Mouse (Mus musculus): ENCODE measurements around the gene Ushbp1. TPM values are rescaled to one million over a fixed set of nuclear protein-coding genes. Genes with fewer than 3 reads are reported as not detected.

Gene Ushbp1
- polyA plus RNA-seq, 1 experiment from 2014 or later, result 8.2 TPM

DNA sequence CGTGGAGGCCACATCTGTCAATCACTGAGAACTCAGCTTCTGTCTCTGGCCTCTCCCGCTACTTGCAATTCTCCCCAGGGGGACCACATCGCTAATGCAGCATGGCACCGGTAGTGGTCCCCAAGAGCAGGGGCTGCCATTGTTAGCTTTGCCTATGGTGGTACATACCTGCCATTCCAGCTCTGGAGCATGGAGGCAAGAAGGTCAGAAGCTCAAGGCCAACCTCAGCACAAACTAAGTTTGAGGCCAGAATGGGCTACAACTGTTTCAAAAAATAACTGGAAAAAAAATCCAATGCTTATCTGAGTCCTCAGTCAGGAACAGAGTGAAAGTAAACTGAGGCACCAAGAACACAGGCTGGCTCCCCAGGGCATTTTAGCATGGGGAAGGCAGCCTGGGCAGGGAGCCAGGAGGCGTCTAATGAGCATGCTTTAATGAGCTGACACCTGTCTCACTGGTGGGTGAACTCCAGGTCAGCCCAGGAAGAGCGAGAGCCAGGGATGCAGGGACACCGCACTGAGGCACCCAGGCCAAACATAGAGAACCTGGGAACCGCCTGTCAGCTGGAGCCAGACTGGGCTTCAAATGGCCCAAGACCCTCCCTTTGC lies 19.1 kb downstream of the Ushbp1 start:
- Histone ChIP-seq H3K9me3 (no peaks in the 10 kb centered on the region), H3K4me2 (replicated peaks) (peak overlapping the region; percentile 77), H3K4me3 (peak overlapping the region; percentile 36), H3K9ac (peak overlapping the region; percentile 70; the same call in 1 of the 2 replicates), H3K27ac (no peak overlapping the region), H3K4me1 (peaks cover 52% of the 10 kb centered on the region), H3K27me3 (no peaks in the 10 kb centered on the region), H3K36me3 (peaks cover 46% of the 10 kb centered on the region)
- 40% methylated on average over 8 of the region's 8 CpGs for WGBS
- no peak for ATAC-seq (ENCODE audit: low FRiP score, low read depth)

DNA sequence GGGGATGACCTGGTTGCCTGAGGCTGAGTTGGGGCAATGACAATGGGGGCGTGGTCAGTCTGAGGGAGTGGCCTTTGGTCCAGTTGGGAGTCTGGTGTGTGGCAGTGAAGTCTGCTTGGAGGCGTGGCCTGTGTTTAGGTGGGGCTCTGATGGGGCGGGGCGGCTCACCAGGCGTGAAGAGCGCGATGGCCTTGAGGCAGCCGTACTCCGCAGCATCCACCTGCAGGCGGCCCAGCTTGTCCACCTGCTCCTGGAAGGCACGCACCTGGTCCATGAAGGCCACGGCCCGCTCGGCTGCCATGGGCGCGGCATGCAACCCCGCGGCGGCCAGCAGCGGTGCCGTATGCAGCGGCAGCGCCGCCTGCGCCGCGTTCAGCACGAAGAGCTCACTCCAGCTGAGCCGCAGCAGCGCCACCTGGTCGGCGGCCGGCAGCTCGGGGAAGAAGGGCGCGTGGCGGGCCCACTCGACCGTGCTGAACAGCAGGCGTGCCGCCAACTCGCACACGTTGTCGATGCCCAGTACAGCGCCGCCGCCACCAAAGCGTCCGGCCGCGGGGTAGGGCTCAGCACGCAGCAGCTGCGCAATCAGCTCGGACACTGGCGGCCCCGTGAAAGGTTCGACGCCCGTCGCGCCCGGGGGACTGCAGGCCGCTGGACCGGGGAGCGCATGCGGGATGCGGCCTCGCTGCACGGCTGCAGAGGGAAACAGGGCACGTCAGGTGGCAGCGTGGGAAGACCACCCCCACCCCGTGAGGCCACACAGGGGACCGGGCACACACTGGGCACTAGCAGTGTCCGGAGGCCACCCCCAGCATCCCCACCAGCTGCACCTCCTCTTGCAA lies 19.8 kb downstream of the Ushbp1 start:
- H3K27me3 ChIP-seq, result no peaks in the 10 kb centered on the region
- H3K27ac ChIP-seq, result peak overlapping the region; percentile 33; the same call in 1 of the 2 replicates
- H3K9me3 ChIP-seq, result no peaks in the 10 kb centered on the region
- peak overlapping the region; percentile 70 for H3K9ac ChIP-seq
- peaks cover 46% of the 10 kb centered on the region for H3K36me3 ChIP-seq
- peak overlapping the region; percentile 36 for H3K4me3 ChIP-seq
- peak overlapping the region; percentile 77 for H3K4me2 ChIP-seq (replicated peaks)
- H3K4me1 ChIP-seq, result peaks cover 50% of the 10 kb centered on the region
- no peak for ATAC-seq (ENCODE audit: low FRiP score, low read depth)
- WGBS, result 7% methylated on average over 74 of the region's 74 CpGs

DNA sequence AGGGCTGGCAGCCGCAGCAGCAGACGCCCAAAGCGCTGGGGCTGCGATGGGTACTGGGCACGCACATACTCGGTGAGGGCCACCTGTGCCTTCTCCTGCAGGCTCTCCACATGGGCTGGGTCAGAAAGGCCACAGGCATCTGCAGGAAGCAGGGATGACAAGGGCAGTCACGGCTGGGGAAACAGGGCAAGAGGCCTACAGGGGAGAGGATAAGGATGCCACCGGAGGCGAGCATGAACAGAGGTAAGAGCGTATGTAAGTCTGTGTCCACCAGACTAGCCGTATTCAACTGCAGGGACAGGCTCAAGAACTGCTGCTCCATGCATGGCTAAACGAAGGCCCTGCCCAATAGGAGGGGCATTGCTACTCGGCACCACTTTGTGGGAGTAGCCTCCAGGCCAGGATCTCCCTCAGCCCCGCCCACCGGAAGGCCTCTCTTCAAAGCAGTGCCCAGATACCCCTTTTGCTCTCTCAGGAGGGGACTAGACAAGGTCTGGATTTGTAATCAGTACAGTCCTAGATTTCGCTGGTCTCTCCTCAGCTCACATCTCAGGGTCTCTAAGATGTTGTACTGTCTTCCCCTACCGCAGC lies 20.9 kb downstream of the Ushbp1 start:
- Histone ChIP-seq H3K4me1 (peaks cover 44% of the 10 kb centered on the region), H3K9ac (no peak overlapping the region), H3K4me2 (replicated peaks) (no peak overlapping the region), H3K36me3 (peaks cover 49% of the 10 kb centered on the region), H3K27me3 (no peaks in the 10 kb centered on the region), H3K9me3 (no peaks in the 10 kb centered on the region), H3K4me3 (no peak overlapping the region), H3K27ac (no peak overlapping the region)
- no peak for ATAC-seq (ENCODE audit: low FRiP score, low read depth)
- 74% methylated on average over 17 of the region's 17 CpGs for WGBS

DNA sequence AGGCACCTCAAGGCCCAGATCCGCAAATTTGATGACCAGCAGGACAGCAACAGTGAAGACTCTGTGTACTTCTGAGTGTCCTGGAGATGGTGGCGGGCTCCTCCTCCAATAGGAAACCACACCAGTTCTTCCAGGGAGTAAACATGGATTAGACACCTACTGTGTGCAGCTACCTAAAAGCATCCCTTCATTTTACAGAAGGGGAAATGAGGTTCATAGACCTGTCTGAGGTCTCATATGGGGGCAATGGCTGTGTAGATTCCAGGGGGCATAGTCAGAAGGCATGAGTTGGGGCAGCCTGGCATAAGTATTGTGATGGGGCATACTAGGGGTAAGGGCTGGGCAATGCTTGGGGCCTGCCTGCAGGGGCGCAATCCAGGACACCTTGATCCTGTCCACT lies 22.6 kb downstream of the Ushbp1 start:
- H3K4me2 ChIP-seq (replicated peaks), result no peak overlapping the region
- peaks cover 57% of the 10 kb centered on the region for H3K36me3 ChIP-seq
- no peaks in the 10 kb centered on the region for H3K27me3 ChIP-seq
- H3K27ac ChIP-seq, result no peak overlapping the region
- peaks cover 34% of the 10 kb centered on the region for H3K4me1 ChIP-seq
- H3K9ac ChIP-seq, result no peak overlapping the region
- H3K9me3 ChIP-seq, result no peaks in the 10 kb centered on the region
- no peak overlapping the region for H3K4me3 ChIP-seq
- no peak for ATAC-seq (ENCODE audit: low FRiP score, low read depth)
- 93% methylated on average over 3 of the region's 3 CpGs for WGBS

DNA sequence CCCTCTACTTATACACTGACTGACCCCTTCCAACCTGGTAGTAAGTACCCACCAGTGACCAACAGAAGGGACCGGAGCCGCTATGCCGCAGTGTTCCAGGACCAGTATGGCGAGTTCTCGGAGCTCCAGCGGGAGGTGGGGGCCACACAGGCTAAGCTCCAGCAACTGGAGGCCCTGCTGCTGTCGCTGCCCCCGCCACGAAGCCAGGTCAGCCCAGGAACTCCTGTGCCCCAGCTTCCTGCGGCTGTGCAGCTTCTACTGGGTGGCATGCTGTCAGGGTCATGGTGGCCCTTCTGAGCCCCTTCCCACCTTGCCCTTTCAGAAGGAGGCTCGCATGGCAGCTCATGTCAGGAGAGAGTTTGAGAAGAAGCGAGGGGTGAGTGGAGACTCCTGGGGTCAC lies 23.2 kb downstream of the Ushbp1 start:
- ATAC-seq (ENCODE audit: low FRiP score, low read depth), result no peak

DNA sequence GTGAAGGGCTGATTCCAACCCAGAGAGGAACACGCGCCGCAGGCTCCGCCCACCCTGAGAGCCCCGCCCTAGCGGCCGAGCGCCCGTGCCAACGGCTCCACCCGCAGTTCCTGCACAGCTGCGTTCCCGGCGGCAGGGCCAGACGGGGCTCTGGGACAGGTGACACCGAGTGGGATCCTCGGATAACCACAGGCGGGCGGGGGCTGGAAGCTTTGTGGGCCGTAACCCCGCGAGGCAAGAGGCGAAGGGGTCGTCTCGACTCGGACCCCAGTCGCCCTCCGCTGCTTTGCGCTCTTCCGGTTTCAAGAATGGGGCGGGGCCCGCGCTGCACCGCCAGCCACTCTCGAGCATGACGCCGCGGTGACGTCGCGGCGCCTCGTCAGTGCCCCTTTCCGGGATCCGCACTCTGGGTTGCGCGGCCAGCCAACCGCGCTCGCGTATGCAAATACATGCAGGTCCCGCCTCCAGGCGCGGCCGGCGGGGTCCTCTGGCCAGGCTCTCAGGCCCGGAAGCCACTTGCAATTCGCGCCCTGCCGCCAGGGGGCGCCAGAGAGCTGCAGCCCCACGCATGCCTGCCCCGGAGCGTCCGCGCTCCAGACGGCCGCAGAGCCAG lies 24.3 kb downstream of the Ushbp1 start, which contains the start of gene Ocel1:
Gene Ocel1 (plus strand): TSS at position 63 of the 613 bp plus-strand sequence.
- peak within 1 kb of the TSS; percentile 65 for H3K9ac ChIP-seq
- H3K4me3 ChIP-seq, result peak within 1 kb of the TSS; percentile 70
- ATAC-seq (ENCODE audit: low FRiP score, low read depth), result peak; percentile 89
- no peaks in the 10 kb centered on the region for H3K27me3 ChIP-seq
- WGBS, result under 1% methylated on average over 67 of the region's 68 CpGs
- peak within 1 kb of the TSS; percentile 61; the same call in 1 of the 2 replicates for H3K27ac ChIP-seq
- no peaks in the 10 kb centered on the region for H3K9me3 ChIP-seq
- peak within 1 kb of the TSS; percentile 62 for H3K4me2 ChIP-seq (replicated peaks)
- H3K36me3 ChIP-seq, result peaks cover 46% of the 10 kb centered on the region
- peaks cover 35% of the 10 kb centered on the region for H3K4me1 ChIP-seq

More for the DNA sequence above, 23.2 kb downstream of the Ushbp1 start:
- Histone ChIP-seq H3K4me3 (no peak overlapping the region), H3K4me2 (replicated peaks) (no peak overlapping the region), H3K4me1 (peaks cover 39% of the 10 kb centered on the region), H3K27me3 (no peaks in the 10 kb centered on the region), H3K9ac (no peak overlapping the region), H3K9me3 (no peaks in the 10 kb centered on the region), H3K36me3 (peaks cover 51% of the 10 kb centered on the region), H3K27ac (no peak overlapping the region)
- WGBS, result 81% methylated on average over 12 of the region's 12 CpGs

DNA sequence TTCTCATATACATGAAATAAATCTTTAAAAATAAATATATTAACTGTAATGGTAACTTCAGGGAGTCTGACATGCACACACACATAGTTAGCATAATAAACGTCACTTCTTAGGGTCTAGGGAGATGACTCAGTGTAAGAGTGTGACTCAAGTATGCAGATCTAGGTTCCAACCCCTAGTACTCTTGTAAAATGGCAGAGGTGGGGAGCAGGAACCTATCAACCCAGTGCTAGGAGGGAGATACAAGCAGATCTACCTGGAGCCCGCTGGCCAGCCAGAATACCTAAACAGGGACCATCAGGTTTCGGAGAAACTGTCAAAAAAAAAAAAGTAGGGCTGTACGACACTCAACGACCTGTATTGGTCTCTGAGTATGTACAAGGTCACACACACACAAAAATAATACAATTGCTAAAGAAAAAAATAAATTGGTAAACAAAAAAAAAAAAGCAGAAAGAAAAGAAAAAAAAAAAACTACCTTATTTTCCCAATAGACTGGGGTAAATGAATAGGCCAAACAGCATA lies 24.8 kb downstream of the Ushbp1 start:
- no peak for ATAC-seq (ENCODE audit: low FRiP score, low read depth)
- 19% methylated on average over 5 of the region's 5 CpGs for WGBS
- H3K4me1 ChIP-seq, result peaks cover 35% of the 10 kb centered on the region
- peak overlapping the region; percentile 65 for H3K9ac ChIP-seq
- peak overlapping the region; percentile 70 for H3K4me3 ChIP-seq
- peaks cover 46% of the 10 kb centered on the region for H3K36me3 ChIP-seq
- H3K27me3 ChIP-seq, result no peaks in the 10 kb centered on the region
- peak overlapping the region; percentile 62 for H3K4me2 ChIP-seq (replicated peaks)
- 0 out of 2 replicates have a peak overlapping the region, but pooled peaks have one; percentile 28 for H3K27ac ChIP-seq
- H3K9me3 ChIP-seq, result no peaks in the 10 kb centered on the region

DNA sequence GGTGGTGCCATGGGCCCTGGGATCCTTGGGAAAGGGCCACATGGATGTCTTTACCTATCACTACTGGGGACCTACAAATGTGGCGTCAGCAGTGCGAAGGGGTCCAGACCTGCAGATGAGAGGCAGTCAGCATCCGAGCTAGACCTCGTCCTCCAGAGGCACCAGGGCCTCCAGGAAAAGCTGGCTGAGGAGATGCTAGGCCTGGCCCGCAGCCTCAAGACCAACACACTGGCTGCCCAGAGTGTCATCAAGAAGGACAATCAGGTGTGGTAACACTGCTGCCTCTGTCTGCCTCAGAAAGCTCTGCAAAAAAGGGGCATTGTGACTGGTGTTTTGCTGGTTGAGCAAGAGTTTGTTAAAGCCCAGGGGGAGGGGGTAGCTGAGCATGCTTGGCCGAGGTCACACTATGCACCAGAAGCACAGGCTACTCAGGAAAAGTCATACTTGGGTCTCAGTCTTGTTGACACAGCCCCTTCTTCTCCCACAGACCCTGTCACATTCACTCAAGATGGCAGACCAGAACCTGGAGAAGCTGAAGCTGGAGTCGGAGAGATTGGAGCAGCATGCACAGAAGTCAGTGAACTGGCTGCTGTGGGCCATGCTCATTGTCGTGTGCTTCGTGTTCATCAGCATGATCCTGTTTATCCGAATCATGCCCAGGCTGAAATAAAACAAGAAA lies 26.4 kb downstream of the Ushbp1 start:
- Histone ChIP-seq H3K9ac (no peak overlapping the region), H3K4me3 (no peak overlapping the region)
- ATAC-seq (ENCODE audit: low FRiP score, low read depth), result no peak

DNA sequence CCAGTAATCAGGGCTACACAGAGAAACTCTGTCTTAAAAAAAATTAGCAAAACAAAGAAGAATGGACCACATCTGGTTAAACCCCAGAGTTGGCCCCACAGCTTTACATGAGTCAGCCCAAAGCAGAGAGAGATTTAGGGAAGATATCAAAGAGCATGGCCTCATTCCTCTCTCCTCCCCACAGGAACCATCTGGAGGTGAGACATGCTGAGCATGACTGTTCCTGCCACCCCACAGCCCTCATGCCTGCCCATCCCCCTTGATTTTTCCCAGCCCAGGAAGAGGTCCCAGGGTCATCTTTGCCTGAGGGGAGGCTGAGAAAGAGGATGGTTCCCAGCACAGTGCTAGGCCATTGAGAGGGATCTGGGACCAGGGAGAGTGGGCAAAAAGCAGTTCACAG lies 27.2 kb downstream of the Ushbp1 start:
- peaks cover 26% of the 10 kb centered on the region for H3K4me1 ChIP-seq
- no peaks in the 10 kb centered on the region for H3K27me3 ChIP-seq
- H3K9me3 ChIP-seq, result no peaks in the 10 kb centered on the region
- ATAC-seq (ENCODE audit: low FRiP score, low read depth), result no peak
- peak overlapping the region; percentile 80 for H3K4me2 ChIP-seq (replicated peaks)
- H3K9ac ChIP-seq, result no peak overlapping the region
- peak overlapping the region; percentile 68 for H3K4me3 ChIP-seq
- peaks cover 26% of the 10 kb centered on the region for H3K36me3 ChIP-seq
- H3K27ac ChIP-seq, result no peak overlapping the region

More for the DNA sequence above, 26.4 kb downstream of the Ushbp1 start:
- no peaks in the 10 kb centered on the region for H3K9me3 ChIP-seq
- no peak overlapping the region for H3K4me2 ChIP-seq (replicated peaks)
- peaks cover 26% of the 10 kb centered on the region for H3K4me1 ChIP-seq
- WGBS, result 93% methylated on average over 10 of the region's 10 CpGs
- no peak overlapping the region for H3K27ac ChIP-seq
- peaks cover 34% of the 10 kb centered on the region for H3K36me3 ChIP-seq
- no peaks in the 10 kb centered on the region for H3K27me3 ChIP-seq

DNA sequence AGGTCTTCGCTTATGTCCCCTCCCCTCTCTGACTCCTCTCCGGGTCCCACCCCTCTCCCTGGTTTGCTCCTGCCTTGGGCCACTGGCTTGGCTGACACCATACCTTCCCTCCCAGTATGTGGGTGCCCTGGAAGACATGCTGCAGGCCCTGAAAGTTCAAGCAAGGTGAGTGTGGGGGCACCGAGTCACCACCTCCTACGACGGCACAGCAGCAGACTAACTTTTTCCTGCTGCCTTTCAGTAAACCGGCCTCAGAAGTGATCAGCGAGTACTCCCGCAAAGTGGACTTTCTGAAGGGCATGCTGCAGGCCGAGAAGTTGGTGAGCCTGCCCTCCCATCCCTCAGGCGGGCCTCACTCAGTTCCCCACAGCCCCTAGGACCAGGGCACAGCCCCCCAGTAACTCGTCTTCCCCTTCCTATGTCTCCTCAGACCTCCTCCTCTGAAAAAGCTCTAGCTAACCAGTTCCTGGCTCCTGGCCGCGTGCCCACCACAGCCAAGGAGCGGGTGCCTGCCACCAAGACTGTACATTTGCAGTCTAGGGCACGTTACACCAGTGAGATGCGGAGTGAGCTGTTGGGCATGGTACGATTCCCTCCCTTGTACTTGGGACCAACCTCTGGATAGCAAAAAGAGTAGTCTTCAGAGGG lies 27.9 kb downstream of the Ushbp1 start:
- H3K9ac ChIP-seq, result peak overlapping the region; percentile 68
- H3K36me3 ChIP-seq, result peaks cover 19% of the 10 kb centered on the region
- H3K9me3 ChIP-seq, result no peaks in the 10 kb centered on the region
- peaks cover 26% of the 10 kb centered on the region for H3K4me1 ChIP-seq
- WGBS, result 49% methylated on average over 17 of the region's 17 CpGs
- H3K27ac ChIP-seq, result peak overlapping the region; percentile 90
- H3K27me3 ChIP-seq, result no peaks in the 10 kb centered on the region
- no peak for ATAC-seq (ENCODE audit: low FRiP score, low read depth)
- peak overlapping the region; percentile 68 for H3K4me3 ChIP-seq
- peak overlapping the region; percentile 80 for H3K4me2 ChIP-seq (replicated peaks)

Measured in limb, embryonic 13.5 days (tissue).